Mouse (Mus musculus) MEL (cell line): ENCODE data around the gene Spdef. TPM values are rescaled to one million over a fixed set of nuclear protein-coding genes. Genes with fewer than 3 reads are reported as not detected.

Experiments used
- DNase-seq: peaks from one replicate; pipeline ENCODE4 v3.0.0; 2011; ENCODE audit warnings: low read depth, low spot score
- H3K27ac ChIP-seq: 2 replicates; pipeline ENCODE4 v1.5.1; 2012; ENCODE audit warnings: low read depth, mild to moderate bottlenecking, control low read depth, low read length, moderate library complexity; ENCODE audit not compliant: control insufficient read depth
- H3K27me3 ChIP-seq, 2 experiments: fragments of 150-350 bp in 1 of 2; sonication (generic) in 1 of 2; 2 replicates each; pipeline ENCODE4 v1.6.1; 2012; ENCODE audit warnings: low read length in 2 of 2, mild to moderate bottlenecking in 2 of 2, improper control_type of control experiment in 1 of 2, moderate library complexity in 1 of 2; ENCODE audit not compliant: insufficient read depth in 2 of 2, control insufficient read depth in 1 of 2
- H3K36me3 ChIP-seq, 2 experiments: 2 replicates each; pipeline ENCODE4 v1.6.1; 2012 to 2014; ENCODE audit warnings: low read length in 2 of 2, improper control_type of control experiment in 1 of 2, inconsistent platforms in 1 of 2, mild to moderate bottlenecking in 1 of 2; ENCODE audit not compliant: insufficient read depth in 2 of 2, control insufficient read depth in 1 of 2
- H3K4me1 ChIP-seq, 2 experiments: fragments of 150-350 bp in 1 of 2; sonication (generic) in 1 of 2; 2 replicates each; pipeline ENCODE4 v1.6.1; 2012; ENCODE audit warnings: low read length in 2 of 2, improper control_type of control experiment in 1 of 2, mild to moderate bottlenecking in 1 of 2; ENCODE audit not compliant: insufficient read depth in 2 of 2, control insufficient read depth in 1 of 2
- H3K4me3 ChIP-seq, 2 experiments: fragments of 150-350 bp in 1 of 2; sonication (generic) in 1 of 2; 2 replicates each; pipeline ENCODE4 v1.5.1; 2012; ENCODE audit warnings: low read depth in 2 of 2, low read length in 2 of 2, mild to moderate bottlenecking in 2 of 2, moderate library complexity in 2 of 2, control low read depth in 1 of 2, improper control_type of control experiment in 1 of 2; ENCODE audit not compliant: control insufficient read depth in 1 of 2, insufficient read depth in 1 of 2
- H3K79me2 ChIP-seq: 2 replicates; pipeline ENCODE4 v1.6.1; 2012; ENCODE audit warnings: mild to moderate bottlenecking, low read length, moderate library complexity; ENCODE audit not compliant: control insufficient read depth, poor library complexity, insufficient read depth
- H3K9ac ChIP-seq: 2 replicates; pipeline ENCODE4 v1.6.1; 2012; ENCODE audit warnings: low read depth, mild to moderate bottlenecking, control low read depth, low read length, moderate library complexity; ENCODE audit not compliant: control insufficient read depth, poor library complexity, severe bottlenecking
- H3K9me3 ChIP-seq: fragments of 150-350 bp; sonication (generic); replicated peaks from 2 replicates; pipeline ENCODE4 v1.6.1; 2012; ENCODE audit warnings: mild to moderate bottlenecking, low read length, improper control_type of control experiment, moderate library complexity; ENCODE audit not compliant: insufficient read depth
- BHLHE40 ChIP-seq: IDR thresholded peaks from 2 replicates; pipeline ENCODE4 v1.6.1; 2012; ENCODE audit warnings: low read depth, mild to moderate bottlenecking, inconsistent platforms, low read length, improper control_type of control experiment, borderline replicate concordance
- CHD1 ChIP-seq: IDR thresholded peaks from 2 replicates; pipeline ENCODE4 v1.6.1; 2012; ENCODE audit warnings: low read depth, mild to moderate bottlenecking, inconsistent platforms, low read length, improper control_type of control experiment
- CHD2 ChIP-seq: IDR thresholded peaks from 2 replicates; pipeline ENCODE4 v1.6.1; 2011; ENCODE audit warnings: low read length, improper control_type of control experiment
- CTCF ChIP-seq, 3 experiments: IDR thresholded peaks in 2 of 3; conservative IDR thresholded peaks in 1 of 3; 2 replicates each; pipeline ENCODE4 v1.5.1; 2011 to 2012; ENCODE audit warnings: low read length in 3 of 3, low read depth in 2 of 3, mild to moderate bottlenecking in 2 of 3, improper control_type of control experiment in 1 of 3, inconsistent platforms in 1 of 3, mixed read lengths in 1 of 3, moderate library complexity in 1 of 3; ENCODE audit not compliant: control insufficient read depth in 1 of 3, insufficient read depth in 1 of 3, poor library complexity in 1 of 3, severe bottlenecking in 1 of 3
- E2F4 ChIP-seq: IDR thresholded peaks from 2 replicates; pipeline ENCODE4 v1.6.1; 2011; ENCODE audit warnings: low read depth, low read length, improper control_type of control experiment, borderline replicate concordance
- ELF1 ChIP-seq: IDR thresholded peaks from 2 replicates; pipeline ENCODE4 v1.6.1; 2014; ENCODE audit warnings: low read depth, mild to moderate bottlenecking, inconsistent platforms, low read length, improper control_type of control experiment, moderate library complexity
- EP300 ChIP-seq, 2 experiments: IDR thresholded peaks; 2 replicates each; pipeline ENCODE4 v1.6.1; 2011; ENCODE audit warnings: improper control_type of control experiment in 2 of 2, low read length in 2 of 2, low read depth in 1 of 2, mild to moderate bottlenecking in 1 of 2
- ETS1 ChIP-seq: IDR thresholded peaks from 2 replicates; pipeline ENCODE4 v1.6.1; 2012; ENCODE audit warnings: low read depth, mild to moderate bottlenecking, inconsistent platforms, low read length, improper control_type of control experiment, moderate library complexity
- GABPA ChIP-seq: IDR thresholded peaks from 2 replicates; pipeline ENCODE4 v1.6.1; 2012; ENCODE audit warnings: low read depth, mild to moderate bottlenecking, inconsistent platforms, low read length, improper control_type of control experiment, moderate library complexity
- HCFC1 ChIP-seq: IDR thresholded peaks from 2 replicates; pipeline ENCODE4 v1.6.1; 2012; ENCODE audit warnings: low read depth, mild to moderate bottlenecking, inconsistent platforms, low read length, improper control_type of control experiment, moderate library complexity
- JUND ChIP-seq: IDR thresholded peaks from 2 replicates; pipeline ENCODE4 v1.6.1; 2011; ENCODE audit warnings: low read depth, mild to moderate bottlenecking, improper control_type of control experiment, low read length
- KAT2A ChIP-seq: conservative IDR thresholded peaks from 2 replicates; pipeline ENCODE4 v1.6.1; 2012; ENCODE audit warnings: low read depth, low read length, improper control_type of control experiment, inconsistent platforms
- MAFK ChIP-seq: IDR thresholded peaks from 2 replicates; pipeline ENCODE4 v1.6.1; 2011; ENCODE audit warnings: low read depth, mild to moderate bottlenecking, low read length, improper control_type of control experiment, borderline replicate concordance
- MAX ChIP-seq: IDR thresholded peaks from 2 replicates; pipeline ENCODE4 v1.6.1; 2011; ENCODE audit warnings: low read length, improper control_type of control experiment
- MAZ ChIP-seq: IDR thresholded peaks from 2 replicates; pipeline ENCODE4 v1.6.1; 2012; ENCODE audit warnings: low read depth, mild to moderate bottlenecking, inconsistent platforms, low read length, improper control_type of control experiment
- MEF2A ChIP-seq: IDR thresholded peaks from 2 replicates; pipeline ENCODE4 v1.6.1; 2014; ENCODE audit warnings: low read depth, mild to moderate bottlenecking, inconsistent platforms, low read length, improper control_type of control experiment; ENCODE audit not compliant: poor library complexity, insufficient replicate concordance, severe bottlenecking; ENCODE audit errors: extremely low read depth
- MXI1 ChIP-seq: IDR thresholded peaks from 2 replicates; pipeline ENCODE4 v1.6.1; 2011; ENCODE audit warnings: mild to moderate bottlenecking, low read depth, low read length, improper control_type of control experiment
- MYB ChIP-seq: IDR thresholded peaks from 2 replicates; pipeline ENCODE4 v1.6.1; 2011; ENCODE audit warnings: mild to moderate bottlenecking, low read depth, low read length, improper control_type of control experiment
- MYC ChIP-seq: IDR thresholded peaks from 2 replicates; pipeline ENCODE4 v1.6.1; 2011; ENCODE audit warnings: low read depth, mild to moderate bottlenecking, low read length, improper control_type of control experiment, moderate library complexity
- NELFE ChIP-seq: IDR thresholded peaks from 2 replicates; pipeline ENCODE4 v1.6.1; 2011; ENCODE audit warnings: low read depth, low read length, improper control_type of control experiment
- NRF1 ChIP-seq: IDR thresholded peaks from 2 replicates; pipeline ENCODE4 v1.6.1; 2014; ENCODE audit warnings: low read depth, mild to moderate bottlenecking, inconsistent platforms, low read length, improper control_type of control experiment, moderate library complexity; ENCODE audit not compliant: poor library complexity, insufficient read depth, severe bottlenecking
- POLR2A ChIP-seq, 2 experiments: IDR thresholded peaks; 2 replicates each; pipeline ENCODE4 v1.6.1; 2011 to 2012; ENCODE audit warnings: low read length in 2 of 2, mild to moderate bottlenecking in 2 of 2, control low read depth in 1 of 2, improper control_type of control experiment in 1 of 2, low read depth in 1 of 2, moderate library complexity in 1 of 2; ENCODE audit not compliant: control insufficient read depth in 1 of 2, insufficient read depth in 1 of 2, poor library complexity in 1 of 2
- POLR2AphosphoS2 ChIP-seq: IDR thresholded peaks from 2 replicates; pipeline ENCODE4 v1.6.1; 2011; ENCODE audit warnings: low read length, improper control_type of control experiment
- POLR2AphosphoS5 ChIP-seq: IDR thresholded peaks from 2 replicates; pipeline ENCODE4 v1.6.1; 2012; ENCODE audit warnings: low read depth, borderline replicate concordance, mild to moderate bottlenecking, inconsistent platforms, low read length, moderate library complexity, mixed read lengths
- SIN3A ChIP-seq: IDR thresholded peaks from 2 replicates; pipeline ENCODE4 v1.6.1; 2012; ENCODE audit warnings: low read length, improper control_type of control experiment, inconsistent platforms
- SMC3 ChIP-seq: IDR thresholded peaks from 2 replicates; pipeline ENCODE4 v1.6.1; 2011; ENCODE audit warnings: low read depth, low read length, improper control_type of control experiment
- TAL1 ChIP-seq: IDR thresholded peaks from 2 replicates; pipeline ENCODE4 v1.6.1; 2012; ENCODE audit warnings: mild to moderate bottlenecking, inconsistent platforms, low read length, moderate library complexity, mixed read lengths
- TCF12 ChIP-seq: IDR thresholded peaks from 2 replicates; pipeline ENCODE4 v1.6.1; 2014; ENCODE audit warnings: low read depth, mild to moderate bottlenecking, inconsistent platforms, low read length, improper control_type of control experiment, moderate library complexity
- UBTF ChIP-seq: IDR thresholded peaks from 2 replicates; pipeline ENCODE4 v1.6.1; 2012; ENCODE audit warnings: low read depth, mild to moderate bottlenecking, inconsistent platforms, low read length, improper control_type of control experiment, moderate library complexity, borderline replicate concordance; ENCODE audit not compliant: insufficient read depth
- USF1 ChIP-seq: IDR thresholded peaks from 2 replicates; pipeline ENCODE4 v1.6.1; 2014; ENCODE audit warnings: low read depth, mild to moderate bottlenecking, inconsistent platforms, low read length, improper control_type of control experiment, moderate library complexity
- USF2 ChIP-seq, 2 experiments: IDR thresholded peaks; 2 replicates each; pipeline ENCODE4 v1.6.1; 2011 to 2012; ENCODE audit warnings: improper control_type of control experiment in 2 of 2, low read length in 2 of 2, borderline replicate concordance in 1 of 2, inconsistent platforms in 1 of 2, low read depth in 1 of 2, mild to moderate bottlenecking in 1 of 2; ENCODE audit not compliant: insufficient read depth in 1 of 2
- ZC3H11A ChIP-seq: IDR thresholded peaks from 2 replicates; pipeline ENCODE4 v1.6.1; 2012; ENCODE audit warnings: low read depth, mild to moderate bottlenecking, inconsistent platforms, low read length, improper control_type of control experiment
- ZKSCAN1 ChIP-seq: IDR thresholded peaks from 2 replicates; pipeline ENCODE4 v1.6.1; 2012; ENCODE audit warnings: low read depth, mild to moderate bottlenecking, inconsistent platforms, low read length, improper control_type of control experiment, moderate library complexity
- ZMIZ1 ChIP-seq: IDR thresholded peaks from 2 replicates; pipeline ENCODE4 v1.6.1; 2012; ENCODE audit warnings: low read depth, mild to moderate bottlenecking, inconsistent platforms, low read length, improper control_type of control experiment, moderate library complexity
- ZNF384 ChIP-seq: IDR thresholded peaks from 2 replicates; pipeline ENCODE4 v1.6.1; 2012; ENCODE audit warnings: low read depth, mild to moderate bottlenecking, inconsistent platforms, low read length, improper control_type of control experiment
- polyA plus RNA-seq, 2 experiments: library from polyadenylated mRNA; stranded (reverse) in 1 of 2; unstranded in 1 of 2; fragments of >175 nt in 1 of 2; fragments of >200 nt in 1 of 2; gene quantifications; 2 replicates each; pipeline versions ENCODE4 v1.2.1 to v1.2.4; 2012; ENCODE audit warnings: low replicate concordance in 2 of 2, low read depth in 1 of 2; ENCODE audit not compliant: insufficient read length in 2 of 2, insufficient read depth in 1 of 2, missing spikeins in 1 of 2
- total RNA-seq: library from RNA; depleted of rRNA; stranded (reverse); fragments of 300-350 nt; gene quantifications from 2 replicates; pipeline ENCODE4 v1.2.3, GENCODE M21; 2012

Spdef gene
- total and polyA plus RNA-seq, 3 experiments = 0.11 TPM; not detected in 2

DNA sequence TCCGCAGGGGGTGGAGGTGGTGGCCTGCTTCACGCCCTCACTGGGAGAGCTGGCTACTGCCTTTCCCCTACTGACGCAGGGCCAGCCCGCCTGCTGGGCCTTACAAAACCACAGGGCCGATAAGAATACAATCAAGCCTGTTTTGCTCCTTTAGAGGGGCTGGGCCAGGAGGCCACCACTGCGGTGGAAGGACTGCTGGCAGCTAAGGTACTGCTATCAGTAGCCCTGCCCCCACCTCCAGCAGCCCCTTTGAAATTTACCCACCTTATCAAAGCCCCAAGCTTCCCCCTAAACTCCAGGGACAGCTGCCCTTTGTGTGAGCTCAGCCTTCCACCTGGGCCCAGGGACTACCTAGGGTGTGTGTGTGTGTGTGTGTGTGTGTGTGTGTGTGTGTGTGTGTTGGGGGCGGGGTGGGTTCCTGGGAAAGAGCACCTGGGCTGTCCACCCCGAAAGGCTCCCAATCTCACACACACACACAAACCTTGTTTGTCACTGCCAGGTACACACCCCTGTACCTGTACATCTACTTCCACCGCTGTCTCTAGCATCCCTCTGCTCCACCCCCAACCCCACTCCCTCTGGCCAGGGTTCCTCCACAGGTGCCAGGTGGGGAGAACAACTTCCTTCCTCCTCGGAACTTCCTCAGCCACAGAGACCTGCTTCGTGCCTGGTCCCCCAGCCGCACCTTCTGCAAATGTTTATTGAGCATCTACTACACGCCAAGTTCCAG lies 5.8 kb upstream of the Spdef start:
- H3K27me3 ChIP-seq = no peaks in the 10 kb centered on the region
- no peaks in the 10 kb centered on the region for H3K79me2 ChIP-seq
- no peak overlapping the region for H3K27ac ChIP-seq
- H3K9ac ChIP-seq = no peak overlapping the region
- H3K4me1 ChIP-seq = peaks cover 3 to 28% of the 10 kb centered on the region in 2 experiments
- H3K4me3 ChIP-seq = no peak overlapping the region
- peak; percentile 78 for DNase-seq
- no peaks in the 10 kb centered on the region for H3K9me3 ChIP-seq
- peaks cover 0 to 9% of the 10 kb centered on the region in 2 experiments; a peak in 2 of 4 replicates for H3K36me3 ChIP-seq
- 0 out of 2 replicates have a peak, but pooled peaks have one; percentile 37 for TF ChIP-seq ELF1
- TF ChIP-seq JUND = no peak
- TF ChIP-seq ZNF384 = no peak
- TF ChIP-seq GABPA = no peak
- TF ChIP-seq CHD1 = no peak
- TF ChIP-seq E2F4 = no peak
- no peak for TF ChIP-seq USF2 (IDR thresholded peaks at IDR 0.05; ENCODE audit: borderline replicate concordance in 1 of 2, insufficient read depth in 1 of 2, low read depth in 1 of 2, low read length in 2 of 2)
- no peak; the same call in 1 of the 2 replicates for TF ChIP-seq MXI1
- no peak for TF ChIP-seq UBTF
- TF ChIP-seq SIN3A = peak; percentile 68; the same call in 1 of the 2 replicates
- no peak for TF ChIP-seq MYB
- TF ChIP-seq MAFK = peak; percentile 22; the same call in 1 of the 2 replicates
- TF ChIP-seq ZMIZ1 = no peak
- TF ChIP-seq NRF1 = no peak
- TF ChIP-seq MYC = no peak
- TF ChIP-seq MAZ = peak; percentile 74; the same call in 1 of the 2 replicates
- no peak for TF ChIP-seq POLR2A (IDR thresholded peaks at IDR 0.05; ENCODE audit: control insufficient read depth in 1 of 2, insufficient read depth in 1 of 2, low read depth in 1 of 2, low read length in 2 of 2, poor library complexity in 1 of 2)
- no peak for TF ChIP-seq POLR2AphosphoS5
- peak; percentile 65; the same call in 1 of the 2 replicates for TF ChIP-seq ETS1
- no peak for TF ChIP-seq NELFE
- peak; percentile 56 to 70 for TF ChIP-seq EP300 (IDR thresholded peaks at IDR 0.05; ENCODE audit: low read depth in 1 of 2, low read length in 2 of 2)
- TF ChIP-seq ZKSCAN1 = no peak
- TF ChIP-seq MAX = 0 out of 2 replicates have a peak, but pooled peaks have one; percentile 39
- no peak for TF ChIP-seq POLR2AphosphoS2
- TF ChIP-seq MEF2A = no peak
- no peak for TF ChIP-seq KAT2A
- peak; percentile 63 for TF ChIP-seq TCF12
- TF ChIP-seq SMC3 = 0 out of 2 replicates have a peak, but pooled peaks have one; percentile 10
- TF ChIP-seq ZC3H11A = no peak
- TF ChIP-seq CHD2 = no peak; the same call in 1 of the 2 replicates
- peak; percentile 41; the same call in 1 of the 2 replicates for TF ChIP-seq BHLHE40
- TF ChIP-seq TAL1 = peak; percentile 14; the same call in 1 of the 2 replicates
- no peak for TF ChIP-seq CTCF (IDR thresholded peaks at IDR 0.05 in 2 of 3, conservative IDR thresholded peaks at IDR 0.05 in 1 of 3; ENCODE audit: control insufficient read depth in 1 of 3, insufficient read depth in 1 of 3, low read depth in 2 of 3, low read length in 3 of 3, poor library complexity in 1 of 3, severe bottlenecking in 1 of 3)
- TF ChIP-seq USF1 = no peak
- TF ChIP-seq HCFC1 = 0 out of 2 replicates have a peak, but pooled peaks have one; percentile 17
